Mouse (Mus musculus) CH12.LX (cell line): ENCODE results near the gene 3110009E18Rik.

Experiments used
- CHD1 ChIP-seq: IDR thresholded peaks from 2 replicates; pipeline ENCODE4 v1.6.1; 2012; ENCODE audit warnings: low read depth, low read length, improper control_type of control experiment, inconsistent platforms
- CHD2 ChIP-seq: IDR thresholded peaks from 2 replicates; pipeline ENCODE4 v1.6.1; 2011; ENCODE audit warnings: low read length, improper control_type of control experiment
- CTCF ChIP-seq, 2 experiments: IDR thresholded peaks in 1 of 2; conservative IDR thresholded peaks in 1 of 2; 2 replicates each; pipeline ENCODE4 v1.5.1; 2011 to 2012; ENCODE audit warnings: low read depth in 2 of 2, low read length in 2 of 2, improper control_type of control experiment in 1 of 2, inconsistent platforms in 1 of 2, mild to moderate bottlenecking in 1 of 2, moderate library complexity in 1 of 2
- E2F4 ChIP-seq: IDR thresholded peaks from 2 replicates; pipeline ENCODE4 v1.6.1; 2011; ENCODE audit warnings: low read depth, low read length, improper control_type of control experiment; ENCODE audit not compliant: insufficient replicate concordance
- EP300 ChIP-seq: IDR thresholded peaks from 2 replicates; pipeline ENCODE4 v1.6.1; 2011; ENCODE audit warnings: low read length, improper control_type of control experiment
- GABPA ChIP-seq: IDR thresholded peaks from 2 replicates; pipeline ENCODE4 v1.6.1; 2012; ENCODE audit warnings: low read depth, low read length, improper control_type of control experiment, inconsistent platforms; ENCODE audit not compliant: insufficient replicate concordance
- JUND ChIP-seq: conservative IDR thresholded peaks from 2 replicates; pipeline ENCODE4 v1.6.1; 2011; ENCODE audit warnings: low read depth, low read length, improper control_type of control experiment
- MXI1 ChIP-seq: IDR thresholded peaks from 2 replicates; pipeline ENCODE4 v1.6.1; 2011; ENCODE audit warnings: mild to moderate bottlenecking, low read depth, low read length, improper control_type of control experiment
- POLR2A ChIP-seq: IDR thresholded peaks from 2 replicates; pipeline ENCODE4 v1.6.1; 2011; ENCODE audit warnings: low read depth, mild to moderate bottlenecking, improper control_type of control experiment, low read length
- POLR2AphosphoS2 ChIP-seq: IDR thresholded peaks from 2 replicates; pipeline ENCODE4 v1.6.1; 2011; ENCODE audit warnings: low read depth, low read length, improper control_type of control experiment
- SIN3A ChIP-seq: IDR thresholded peaks from 2 replicates; pipeline ENCODE4 v1.6.1; 2012; ENCODE audit warnings: low read length, improper control_type of control experiment, inconsistent platforms
- SMC3 ChIP-seq: IDR thresholded peaks from 2 replicates; pipeline ENCODE4 v1.6.1; 2011; ENCODE audit warnings: low read depth, low read length, improper control_type of control experiment
- USF1 ChIP-seq: IDR thresholded peaks from 2 replicates; pipeline ENCODE4 v1.6.1; 2014; ENCODE audit warnings: low read depth, mild to moderate bottlenecking, inconsistent platforms, low read length, improper control_type of control experiment

DNA sequence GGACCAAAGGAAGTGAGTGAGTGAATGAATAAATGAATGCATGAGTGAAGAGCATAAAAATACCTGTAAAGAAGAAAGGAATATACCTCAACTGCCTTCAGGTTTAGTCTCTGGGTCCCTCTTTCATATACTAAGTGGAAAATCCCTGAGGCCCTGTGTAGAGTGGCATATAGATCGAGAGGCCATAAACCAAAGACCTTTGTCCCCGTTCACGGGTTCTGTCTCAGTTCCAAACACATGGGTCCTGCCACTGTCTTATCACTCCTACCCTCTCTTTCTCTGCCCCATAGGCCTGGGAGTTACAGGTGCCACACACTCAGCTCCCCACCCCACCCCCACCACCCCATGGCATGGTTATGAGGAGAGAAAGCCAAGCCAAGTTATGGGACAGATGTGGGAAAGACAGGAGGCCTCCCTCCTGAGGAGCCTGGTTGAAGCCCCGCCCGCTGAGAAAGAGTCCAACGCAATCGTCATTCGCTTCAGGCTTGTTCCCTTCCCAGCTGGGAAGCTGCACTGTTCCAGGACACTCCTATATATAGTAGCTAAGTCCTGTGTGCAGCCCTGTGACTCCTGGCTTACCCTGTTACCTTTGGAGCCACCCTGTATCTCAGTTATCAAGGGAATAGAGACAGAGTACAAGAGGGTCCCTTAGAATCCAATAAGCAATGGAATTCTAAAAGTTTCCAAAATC lies 30.0 kb upstream of the 3110009E18Rik start:
- TF ChIP-seq E2F4 (no peak), CTCF (conservative IDR thresholded peaks at IDR 0.05 in 1 of 2, IDR thresholded peaks at IDR 0.05 in 1 of 2; ENCODE audit: low read depth in 2 of 2, low read length in 2 of 2) (no peak), EP300 (no peak), POLR2A (no peak), GABPA (no peak), SIN3A (no peak), POLR2AphosphoS2 (no peak), MXI1 (no peak), CHD2 (no peak), SMC3 (no peak), USF1 (no peak), JUND (no peak), CHD1 (no peak)
